Mouse (Mus musculus) limb, embryonic 11.5 days (tissue): ENCODE measurements at regions not wholly inside any gene's neighbourhood (a gene's known extent, or its start where the extent isn't known, plus 50 kb on each side); places are given as distances from the start of the nearest gene placed in this dataset.
"Not testable (repeated sequence)": the region's sequence is repeated elsewhere in the genome, so short reads cannot be mapped to it uniquely, and the experiment has no call there.

Experiments used
- ATAC-seq: fragments of 200-750 bp; cut with Nextera tagmentation; 2 replicates; pipeline ENCODE4 v1.8.0; 2017; ENCODE audit warnings: low read depth; ENCODE audit not compliant: insufficient number of reproducible peaks, low FRiP score, low TSS enrichment
- DNase-seq: peaks from one replicate; pipeline ENCODE4 v3.0.0-alpha.2; 2015; ENCODE audit warnings: low spot score
- H3K27ac ChIP-seq: fragments of 300-500 bp; sonication (generic); replicated peaks from 2 replicates; pipeline ENCODE4 v1.5.1; 2014; ENCODE audit warnings: low read depth, mild to moderate bottlenecking, low read length
- H3K27me3 ChIP-seq: fragments of 300-500 bp; sonication (generic); 2 replicates; pipeline ENCODE4 v1.6.1; 2014; ENCODE audit warnings: mild to moderate bottlenecking, low read length, mixed read lengths; ENCODE audit not compliant: control insufficient read depth, insufficient read depth
- H3K36me3 ChIP-seq: fragments of 300-500 bp; sonication (generic); 2 replicates; pipeline ENCODE4 v1.6.1; 2014; ENCODE audit warnings: mild to moderate bottlenecking, low read length, moderate library complexity, mixed read lengths; ENCODE audit not compliant: control insufficient read depth, insufficient read depth
- H3K4me1 ChIP-seq: fragments of 300-500 bp; sonication (generic); 2 replicates; pipeline ENCODE4 v1.6.1; 2014; ENCODE audit warnings: low read length, mixed read lengths; ENCODE audit not compliant: control insufficient read depth, insufficient read depth
- H3K4me2 ChIP-seq: fragments of 300-500 bp; sonication (generic); 2 replicates; pipeline ENCODE4 v1.6.1; 2014; ENCODE audit warnings: low read depth, mild to moderate bottlenecking, moderate library complexity; ENCODE audit not compliant: severe bottlenecking
- H3K4me3 ChIP-seq: fragments of 300-500 bp; sonication (generic); 2 replicates; pipeline ENCODE4 v1.5.1; 2014; ENCODE audit warnings: low read depth, low read length
- H3K9ac ChIP-seq: fragments of 300-500 bp; sonication (generic); 2 replicates; pipeline ENCODE4 v1.6.1; 2014; ENCODE audit warnings: mild to moderate bottlenecking, low read length
- H3K9me3 ChIP-seq: fragments of 300-500 bp; sonication (generic); 2 replicates; pipeline ENCODE4 v1.6.1; 2016; ENCODE audit warnings: low read length; ENCODE audit not compliant: control insufficient read depth
- WGBS: fragments of 180-500 bp; shearing (Covaris S2); extraction: QIAGEN DNeasy Blood & Tissue Kit; methylation state at CpG from one replicate; pipeline ENCODE4 v1.1.7; 2014; 5-methylcytosine and 5-hydroxymethylcytosine counted together

DNA sequence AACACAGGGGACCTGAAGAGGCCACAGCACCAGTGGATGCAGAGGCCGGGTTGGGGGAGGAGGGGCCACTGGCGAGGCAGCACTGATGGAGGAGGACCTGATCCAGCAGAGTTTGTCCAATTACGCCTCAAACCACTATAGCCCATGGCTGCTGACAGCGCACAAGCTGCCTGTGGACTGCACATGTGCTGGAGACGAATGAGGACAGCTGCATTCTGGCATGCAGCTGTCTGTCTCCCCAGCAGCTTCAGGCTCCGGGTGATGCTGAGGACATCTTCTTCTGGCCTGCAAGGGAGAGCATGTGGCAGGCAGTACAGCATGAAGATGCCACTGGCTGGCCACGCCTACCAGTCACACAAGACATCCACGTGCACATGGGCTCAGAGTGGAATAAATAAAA lies 1055.2 kb downstream of the Basp1 start:
- Histone ChIP-seq H3K4me2 (no peak overlapping the region), H3K27ac (no peak overlapping the region), H3K9ac (no peak overlapping the region), H3K9me3 (no peaks in the 10 kb centered on the region), H3K27me3 (no peaks in the 10 kb centered on the region), H3K36me3 (no peaks in the 10 kb centered on the region), H3K4me3 (no peak overlapping the region), H3K4me1 (no peaks in the 10 kb centered on the region)
- 84% methylated on average over 8 of the region's 8 CpGs for WGBS
- no peak for DNase-seq
- ATAC-seq, result no peak

DNA sequence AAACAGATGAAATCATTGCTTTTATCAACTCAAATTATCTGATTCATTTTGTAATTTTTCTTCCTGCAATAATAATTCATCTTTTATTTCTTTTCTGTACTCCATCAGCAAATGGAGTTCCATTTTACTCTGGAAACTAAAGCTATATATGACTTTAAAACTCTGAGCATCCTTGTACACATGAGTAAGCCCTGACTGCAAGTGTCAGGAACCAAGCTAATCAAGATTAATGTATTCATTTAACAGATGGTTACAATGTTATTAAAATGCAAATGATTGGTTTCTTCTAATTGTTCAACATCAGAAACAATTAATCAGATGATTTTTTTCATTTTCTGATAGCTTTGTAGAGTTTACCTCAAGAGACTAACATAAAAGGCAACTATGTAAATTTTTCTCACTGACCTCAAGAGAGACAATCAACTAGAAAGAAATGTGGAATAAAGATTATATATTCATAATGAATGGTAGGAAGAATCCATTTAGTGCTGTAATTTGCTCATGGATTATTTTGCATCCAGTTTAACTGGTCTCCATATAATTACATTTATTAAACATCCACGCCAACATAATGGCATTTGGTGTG lies 1064.5 kb downstream of the Basp1 start:
- no peak overlapping the region for H3K4me2 ChIP-seq
- no peak overlapping the region for H3K9ac ChIP-seq
- ATAC-seq, result no peak
- DNase-seq, result no peak
- no peaks in the 10 kb centered on the region for H3K9me3 ChIP-seq
- H3K27ac ChIP-seq, result no peak overlapping the region
- no peaks in the 10 kb centered on the region for H3K4me1 ChIP-seq
- H3K4me3 ChIP-seq, result no peak overlapping the region
- H3K27me3 ChIP-seq, result no peaks in the 10 kb centered on the region
- WGBS, result 89% methylated on average over 1 of the region's 1 CpGs
- no peaks in the 10 kb centered on the region for H3K36me3 ChIP-seq

DNA sequence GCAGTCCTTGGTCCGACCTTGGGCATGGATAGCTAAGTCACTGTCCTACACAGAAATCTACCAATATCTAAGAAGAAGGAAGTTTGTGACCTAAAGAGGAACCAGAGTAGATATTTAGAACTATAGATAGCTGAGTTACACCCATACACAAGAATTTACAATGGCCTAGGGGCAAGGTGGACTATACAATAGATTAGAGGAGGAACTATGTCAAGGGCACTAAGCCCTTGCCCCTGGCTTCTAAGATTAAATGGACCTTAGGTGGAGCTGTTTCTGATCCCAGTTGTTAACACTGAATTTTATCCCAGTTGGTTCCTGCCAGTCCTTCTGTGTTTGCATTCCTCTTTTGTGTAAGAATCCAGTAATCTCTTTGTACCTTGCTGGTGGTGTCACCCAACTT lies 1077.7 kb downstream of the Basp1 start:
- DNase-seq, ATAC-seq, H3K27ac ChIP-seq, H3K9ac ChIP-seq, H3K36me3 ChIP-seq, H3K4me1 ChIP-seq, H3K4me3 ChIP-seq, H3K9me3 ChIP-seq, H3K27me3 ChIP-seq, H3K4me2 ChIP-seq: not testable (repeated sequence)
- 78% methylated on average over 1 of the region's 1 CpGs for WGBS

DNA sequence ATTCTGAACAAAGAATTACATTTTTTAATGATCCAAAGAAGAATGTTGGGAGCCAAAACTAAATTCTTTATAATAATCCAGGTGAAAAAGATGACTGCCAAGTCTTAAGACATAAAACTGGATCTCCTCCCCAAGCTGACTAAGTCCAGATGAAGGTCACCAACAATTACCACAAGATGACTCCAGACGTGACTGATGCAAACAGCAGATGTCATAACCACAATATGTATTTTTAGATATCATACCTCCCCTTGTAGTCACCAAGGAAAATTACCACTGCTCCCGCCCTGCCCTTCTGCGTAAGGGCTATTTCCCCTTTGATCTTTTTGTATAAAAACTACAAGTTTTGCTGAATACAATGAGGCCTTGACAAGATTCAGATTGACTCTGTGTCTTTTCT lies 1110.4 kb downstream of the Basp1 start:
- 87% methylated on average over 3 of the region's 3 CpGs for WGBS
- ATAC-seq, H3K4me3 ChIP-seq, H3K4me2 ChIP-seq, H3K27me3 ChIP-seq, DNase-seq, H3K9me3 ChIP-seq, H3K36me3 ChIP-seq, H3K27ac ChIP-seq, H3K9ac ChIP-seq, H3K4me1 ChIP-seq: not testable (repeated sequence)

DNA sequence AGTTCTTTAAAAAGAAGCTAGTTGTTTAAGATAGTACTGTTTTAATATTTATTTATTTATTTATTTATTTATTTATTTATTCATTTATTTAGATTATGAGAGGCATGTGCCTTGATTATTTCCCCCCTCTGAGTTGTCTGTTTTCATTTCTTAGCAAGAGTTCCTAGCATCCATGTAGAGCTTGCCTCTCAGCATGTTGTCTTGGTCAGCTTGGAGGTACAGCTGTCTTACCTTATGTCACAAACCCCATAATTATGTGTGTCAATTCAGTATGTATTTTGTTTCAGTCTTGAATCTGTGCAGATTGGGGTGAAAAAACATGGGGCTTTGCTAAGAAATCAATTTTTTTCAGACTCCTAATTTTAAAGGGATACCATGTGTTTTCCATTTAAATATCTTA lies 1116.3 kb downstream of the Basp1 start:
- Histone ChIP-seq H3K36me3 (no peaks in the 10 kb centered on the region), H3K27me3 (no peaks in the 10 kb centered on the region), H3K4me3 (no peak overlapping the region), H3K27ac (no peak overlapping the region), H3K4me2 (no peak overlapping the region), H3K9me3 (no peaks in the 10 kb centered on the region), H3K4me1 (no peaks in the 10 kb centered on the region), H3K9ac (no peak overlapping the region)
- DNase-seq, result no peak
- ATAC-seq, result no peak

DNA sequence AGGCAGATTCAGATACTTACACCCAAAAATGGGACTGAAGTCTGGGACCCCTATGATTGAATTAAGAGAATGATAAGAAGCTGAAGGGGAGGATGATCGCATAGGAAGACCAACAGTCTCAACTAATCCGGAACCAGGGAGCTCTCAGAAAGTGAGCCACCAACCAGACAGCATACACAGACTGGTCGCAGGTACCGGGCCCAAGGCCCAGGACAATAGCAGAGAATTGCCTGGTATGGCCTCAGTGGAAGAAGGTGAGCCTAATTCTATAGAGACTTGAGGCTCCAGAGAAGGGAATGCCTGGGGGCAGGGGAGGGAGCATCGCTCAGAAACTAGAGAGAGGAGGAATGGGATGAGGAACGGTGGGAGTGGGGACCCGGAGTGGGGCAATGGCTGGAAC lies 1116.8 kb downstream of the Basp1 start:
- no peak for DNase-seq
- no peak for ATAC-seq
- H3K9me3 ChIP-seq, result no peaks in the 10 kb centered on the region
- H3K4me1 ChIP-seq, result no peaks in the 10 kb centered on the region
- H3K36me3 ChIP-seq, result no peaks in the 10 kb centered on the region
- H3K27ac ChIP-seq, result no peak overlapping the region
- H3K4me2 ChIP-seq, result no peak overlapping the region
- no peak overlapping the region for H3K9ac ChIP-seq
- H3K4me3 ChIP-seq, result no peak overlapping the region
- H3K27me3 ChIP-seq, result no peaks in the 10 kb centered on the region
- WGBS, result 92% methylated on average over 7 of the region's 7 CpGs

DNA sequence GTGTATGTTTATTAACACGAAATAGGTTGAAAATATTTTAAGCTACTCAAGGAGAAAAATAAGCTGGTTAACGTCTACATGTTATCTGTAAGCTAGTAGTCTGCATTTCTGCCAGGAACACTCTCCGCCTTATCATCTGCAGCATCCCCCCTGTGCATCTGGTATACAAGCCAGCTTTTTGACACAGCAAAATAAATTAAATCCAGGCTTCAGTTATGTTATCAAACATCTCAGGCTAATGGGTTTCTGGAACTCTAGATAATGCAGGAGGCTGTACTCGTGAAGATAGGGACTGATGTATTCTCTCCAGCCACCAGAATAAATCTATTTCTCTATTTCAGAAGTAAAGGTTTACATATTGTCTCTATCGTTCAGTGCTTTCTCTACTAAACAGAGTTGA lies 1138.5 kb downstream of the Basp1 start:
- no peaks in the 10 kb centered on the region for H3K27me3 ChIP-seq
- no peak overlapping the region for H3K27ac ChIP-seq
- no peak overlapping the region for H3K4me2 ChIP-seq
- DNase-seq (no peak), ATAC-seq (no peak)
- no peak overlapping the region for H3K9ac ChIP-seq
- H3K9me3 ChIP-seq, result no peaks in the 10 kb centered on the region
- no peaks in the 10 kb centered on the region for H3K36me3 ChIP-seq
- no peaks in the 10 kb centered on the region for H3K4me1 ChIP-seq
- H3K4me3 ChIP-seq, result no peak overlapping the region
- 78% methylated on average over 5 of the region's 5 CpGs for WGBS

DNA sequence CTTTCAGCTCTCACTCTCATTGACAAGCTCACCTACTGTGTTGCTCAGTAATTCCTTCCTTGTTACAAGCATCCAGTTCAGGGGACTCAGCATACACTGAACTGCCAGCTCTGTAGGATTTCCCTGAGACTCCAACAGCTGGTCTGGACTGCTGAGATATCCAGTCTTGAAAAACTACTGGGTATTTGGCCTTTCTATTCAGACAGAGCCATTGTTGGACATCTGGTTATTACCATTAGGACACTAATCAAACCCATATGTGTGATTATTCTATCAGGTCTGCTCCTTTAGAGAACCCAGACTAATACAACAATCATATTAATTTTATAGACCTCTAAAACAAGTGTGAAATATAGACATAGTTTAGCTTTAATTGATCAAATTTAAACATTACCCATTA lies 1146.2 kb downstream of the Basp1 start:
- no peak overlapping the region for H3K27ac ChIP-seq

More for the DNA sequence above, 1146.2 kb downstream of the Basp1 start:
- DNase-seq (peak; percentile 21), ATAC-seq (peak; percentile 67; the same call in 1 of the 2 replicates)
- Histone ChIP-seq H3K9me3 (no peaks in the 10 kb centered on the region), H3K9ac (no peak overlapping the region), H3K4me2 (no peak overlapping the region), H3K36me3 (no peaks in the 10 kb centered on the region), H3K4me3 (no peak overlapping the region), H3K27me3 (no peaks in the 10 kb centered on the region), H3K4me1 (no peaks in the 10 kb centered on the region)
